Mouse (Mus musculus): ENCODE measurements around the gene Pdpn. TPM values are rescaled to one million over a fixed set of nuclear protein-coding genes. Genes with fewer than 3 reads are reported as not detected.

Pdpn gene
- polyA plus RNA-seq, 1 experiment: 179 TPM

GRCm38 (mm10) chr4:143324176-143324924 lies 25.0 kb upstream of the Pdpn start:
- H3K4me1 ChIP-seq (ENCODE audit: control insufficient read depth, insufficient read depth, low read length): peaks cover 2% of the 10 kb centered on the region
- TF ChIP-seq CTCF (IDR thresholded peaks at IDR 0.05; ENCODE audit: low read depth, low read length): no peak
- 0 out of 2 replicates have a peak, but pooled peaks have one; percentile 32 for TF ChIP-seq EP300 (IDR thresholded peaks at IDR 0.05; ENCODE audit: insufficient read depth, low read depth, low read length)
- H3K36me3 ChIP-seq (ENCODE audit: control insufficient read depth, insufficient read depth, low read length, poor library complexity, severe bottlenecking): no peaks in the 10 kb centered on the region
- H3K9ac ChIP-seq (ENCODE audit: low read depth, poor library complexity, severe bottlenecking): no peak overlapping the region
- H3K9me3 ChIP-seq (replicated peaks; ENCODE audit: control insufficient read depth, insufficient read depth, low read length, poor library complexity, severe bottlenecking): no peaks in the 10 kb centered on the region
- H3K27me3 ChIP-seq (ENCODE audit: control insufficient read depth, insufficient read depth, low read length, poor library complexity, severe bottlenecking): no peaks in the 10 kb centered on the region
- no peak overlapping the region for H3K4me3 ChIP-seq (ENCODE audit: low read depth, low read length)
- 0 out of 2 replicates have a peak overlapping the region, but pooled peaks have one; percentile 13 for H3K27ac ChIP-seq (ENCODE audit: insufficient read depth, low read length)

- Histone ChIP-seq H3K27ac (ENCODE audit: insufficient read depth, low read length) (peak overlapping the region; percentile 62), H3K36me3 (ENCODE audit: control insufficient read depth, insufficient read depth, low read length, poor library complexity, severe bottlenecking) (no peaks in the 10 kb centered on the region), H3K4me1 (ENCODE audit: control insufficient read depth, insufficient read depth, low read length) (no peaks in the 10 kb centered on the region), H3K27me3 (ENCODE audit: control insufficient read depth, insufficient read depth, low read length, poor library complexity, severe bottlenecking) (no peaks in the 10 kb centered on the region), H3K9me3 (replicated peaks; ENCODE audit: control insufficient read depth, insufficient read depth, low read length, poor library complexity, severe bottlenecking) (no peaks in the 10 kb centered on the region), H3K9ac (ENCODE audit: low read depth, poor library complexity, severe bottlenecking) (no peak overlapping the region), H3K4me3 (ENCODE audit: low read depth, low read length) (no peak overlapping the region)
- TF ChIP-seq CTCF (IDR thresholded peaks at IDR 0.05; ENCODE audit: low read depth, low read length) (no peak), POLR2A (IDR thresholded peaks at IDR 0.05; ENCODE audit: insufficient read depth, low read length) (no peak), EP300 (IDR thresholded peaks at IDR 0.05; ENCODE audit: insufficient read depth, low read depth, low read length) (peak; percentile 81)
Measured at GRCm38 (mm10) chr4:143313299-143313698, 13.9 kb upstream of the Pdpn start.

- no peaks in the 10 kb centered on the region for H3K27me3 ChIP-seq (ENCODE audit: control insufficient read depth, insufficient read depth, low read length, poor library complexity, severe bottlenecking)
- H3K4me3 ChIP-seq (ENCODE audit: low read depth, low read length): no peak overlapping the region
- no peaks in the 10 kb centered on the region for H3K36me3 ChIP-seq (ENCODE audit: control insufficient read depth, insufficient read depth, low read length, poor library complexity, severe bottlenecking)
- H3K9ac ChIP-seq (ENCODE audit: low read depth, poor library complexity, severe bottlenecking): no peak overlapping the region
- H3K27ac ChIP-seq (ENCODE audit: insufficient read depth, low read length): peak overlapping the region; percentile 57; the same call in 1 of the 2 replicates
- no peaks in the 10 kb centered on the region for H3K9me3 ChIP-seq (replicated peaks; ENCODE audit: control insufficient read depth, insufficient read depth, low read length, poor library complexity, severe bottlenecking)
- H3K4me1 ChIP-seq (ENCODE audit: control insufficient read depth, insufficient read depth, low read length): no peaks in the 10 kb centered on the region
- TF ChIP-seq EP300 (IDR thresholded peaks at IDR 0.05; ENCODE audit: insufficient read depth, low read depth, low read length): no peak
- TF ChIP-seq CTCF (IDR thresholded peaks at IDR 0.05; ENCODE audit: low read depth, low read length): peak; percentile 87
- TF ChIP-seq POLR2A (IDR thresholded peaks at IDR 0.05; ENCODE audit: insufficient read depth, low read length): no peak
Measured at GRCm38 (mm10) chr4:143311341-143311740, 12.0 kb upstream of the Pdpn start.

- H3K27ac ChIP-seq (ENCODE audit: insufficient read depth, low read length): peak overlapping the region; percentile 83
Measured at GRCm38 (mm10) chr4:143305987-143306772, 6.8 kb upstream of the Pdpn start.

GRCm38 (mm10) chr4:143305031-143305430 lies 5.7 kb upstream of the Pdpn start:
- Histone ChIP-seq H3K27ac (ENCODE audit: insufficient read depth, low read length) (no peak overlapping the region), H3K9ac (ENCODE audit: low read depth, poor library complexity, severe bottlenecking) (no peak overlapping the region)

More at GRCm38 (mm10) chr4:143305987-143306772, 6.8 kb upstream of the Pdpn start:
- no peak overlapping the region for H3K4me3 ChIP-seq (ENCODE audit: low read depth, low read length)
- no peaks in the 10 kb centered on the region for H3K9me3 ChIP-seq (replicated peaks; ENCODE audit: control insufficient read depth, insufficient read depth, low read length, poor library complexity, severe bottlenecking)
- peaks cover 9% of the 10 kb centered on the region for H3K4me1 ChIP-seq (ENCODE audit: control insufficient read depth, insufficient read depth, low read length)
- no peak overlapping the region for H3K9ac ChIP-seq (ENCODE audit: low read depth, poor library complexity, severe bottlenecking)
- no peaks in the 10 kb centered on the region for H3K36me3 ChIP-seq (ENCODE audit: control insufficient read depth, insufficient read depth, low read length, poor library complexity, severe bottlenecking)
- H3K27me3 ChIP-seq (ENCODE audit: control insufficient read depth, insufficient read depth, low read length, poor library complexity, severe bottlenecking): no peaks in the 10 kb centered on the region
- TF ChIP-seq EP300 (IDR thresholded peaks at IDR 0.05; ENCODE audit: insufficient read depth, low read depth, low read length): peak; percentile 80
- TF ChIP-seq CTCF (IDR thresholded peaks at IDR 0.05; ENCODE audit: low read depth, low read length): no peak

More at GRCm38 (mm10) chr4:143305031-143305430, 5.7 kb upstream of the Pdpn start:
- no peaks in the 10 kb centered on the region for H3K27me3 ChIP-seq (ENCODE audit: control insufficient read depth, insufficient read depth, low read length, poor library complexity, severe bottlenecking)
- peaks cover 9% of the 10 kb centered on the region for H3K4me1 ChIP-seq (ENCODE audit: control insufficient read depth, insufficient read depth, low read length)
- H3K9me3 ChIP-seq (replicated peaks; ENCODE audit: control insufficient read depth, insufficient read depth, low read length, poor library complexity, severe bottlenecking): no peaks in the 10 kb centered on the region
- TF ChIP-seq EP300 (IDR thresholded peaks at IDR 0.05; ENCODE audit: insufficient read depth, low read depth, low read length) (no peak), POLR2A (IDR thresholded peaks at IDR 0.05; ENCODE audit: insufficient read depth, low read length) (no peak), CTCF (IDR thresholded peaks at IDR 0.05; ENCODE audit: low read depth, low read length) (no peak)
- H3K4me3 ChIP-seq (ENCODE audit: low read depth, low read length): no peak overlapping the region
- H3K36me3 ChIP-seq (ENCODE audit: control insufficient read depth, insufficient read depth, low read length, poor library complexity, severe bottlenecking): no peaks in the 10 kb centered on the region
